Mouse (Mus musculus) adrenal gland, adult 8-10 months (tissue): ENCODE data around the gene Gatd1. TPM values are rescaled to one million over a fixed set of nuclear protein-coding genes. Genes with fewer than 3 reads are reported as not detected.
A peak's percentile ranks its signal among the peaks of the same experiment; 100 is the strongest.

Experiments used
- DNase-seq: peaks from one replicate; pipeline ENCODE4 v3.0.0; 2022
- total RNA-seq, 4 experiments: library from RNA; stranded (reverse); gene quantifications; 2 replicates each; pipeline ENCODE4 v1.2.4; 2022

Gatd1 gene
- total RNA-seq, 4 experiments from 2014 or later: 38.9 to 52.2 (median 47.6) TPM

DNA sequence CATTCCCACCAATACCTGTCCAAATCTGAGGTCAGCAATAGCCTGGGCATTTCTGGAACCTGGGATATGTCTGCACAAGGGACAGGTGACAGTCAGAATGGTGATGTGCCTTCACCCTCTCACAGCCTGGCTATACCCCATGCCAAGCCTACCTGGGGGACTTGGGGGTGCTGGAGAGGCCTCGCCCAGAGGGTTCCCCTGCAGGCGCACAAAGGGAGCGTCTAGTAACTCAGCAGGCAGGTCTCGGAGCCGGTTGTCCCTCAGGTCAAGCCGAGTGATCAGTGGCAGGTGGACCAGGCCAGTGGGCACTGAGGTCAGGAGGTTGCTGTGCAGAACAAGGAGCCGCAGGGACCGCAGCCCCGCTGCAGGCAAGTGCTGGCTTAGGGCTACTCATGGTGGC, 27.5 kb upstream of the Gatd1 start:
- no peak for DNase-seq

DNA sequence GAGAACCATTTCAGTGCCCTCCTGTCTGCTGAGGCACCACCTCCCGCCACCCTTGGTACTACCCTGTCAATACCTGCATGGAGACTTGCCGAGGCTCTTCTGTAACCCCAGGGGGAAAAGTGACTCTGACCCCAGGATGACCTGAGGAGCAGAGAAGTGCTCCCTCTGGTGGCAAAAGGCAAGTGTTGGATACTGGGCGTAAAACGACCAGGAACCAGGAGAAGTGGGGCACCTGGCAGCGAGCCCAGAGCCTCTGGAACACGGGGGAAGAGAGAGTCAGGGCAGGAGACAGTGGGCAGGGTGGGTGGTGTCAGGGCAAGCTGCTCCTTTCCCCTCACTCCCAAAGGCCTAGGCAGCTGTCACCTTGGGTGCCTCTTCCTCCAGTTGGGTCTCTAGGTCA, 26.7 kb upstream of the Gatd1 start:
- peak; percentile 47 for DNase-seq

DNA sequence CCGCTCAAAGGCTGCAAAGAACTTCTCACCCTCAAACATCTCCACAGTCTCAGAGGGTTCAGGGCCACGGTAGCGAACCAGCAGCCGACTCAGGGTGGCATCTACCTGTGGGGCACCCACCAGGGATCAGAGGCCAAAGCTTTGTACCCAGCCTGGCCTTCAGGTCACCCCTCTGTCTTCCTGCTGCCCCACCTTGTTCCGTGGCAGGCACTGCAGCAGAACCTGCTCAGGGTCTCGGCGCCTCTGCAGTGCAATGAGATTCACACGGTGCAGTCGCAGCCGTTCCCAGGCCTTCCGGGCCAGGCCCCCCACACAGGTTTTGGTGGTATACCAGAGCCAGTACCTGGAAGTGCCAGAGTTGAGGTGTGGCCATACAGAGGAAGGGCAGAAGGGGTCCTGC, 25.9 kb upstream of the Gatd1 start:
- DNase-seq: no peak

DNA sequence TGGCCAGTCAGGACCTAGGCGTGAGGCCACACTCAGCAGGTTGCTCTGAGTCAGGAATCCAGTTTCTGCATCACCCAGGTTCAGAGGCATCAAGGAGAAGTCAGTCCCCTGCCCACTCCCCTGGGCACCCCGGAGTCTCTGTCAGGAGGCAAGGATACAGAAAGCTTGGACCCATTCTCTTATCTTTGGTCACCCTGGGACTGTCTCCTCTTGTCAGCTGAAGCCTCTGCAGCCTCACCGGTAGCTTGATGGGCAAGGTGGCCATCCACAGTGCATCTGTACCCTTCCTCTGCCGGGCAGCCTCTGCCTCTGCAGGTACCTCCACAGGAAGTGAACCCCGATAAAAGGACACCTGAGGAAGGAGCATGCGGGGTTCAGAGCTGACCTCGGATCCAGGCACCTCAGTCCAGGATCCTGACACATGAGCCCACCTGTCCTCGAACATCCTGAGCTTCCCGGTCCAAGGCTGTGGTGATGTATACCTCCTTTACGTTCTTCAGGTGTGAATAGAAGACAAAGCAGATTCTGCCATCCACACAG, 25.3 kb upstream of the Gatd1 start:
- DNase-seq: no peak

DNA sequence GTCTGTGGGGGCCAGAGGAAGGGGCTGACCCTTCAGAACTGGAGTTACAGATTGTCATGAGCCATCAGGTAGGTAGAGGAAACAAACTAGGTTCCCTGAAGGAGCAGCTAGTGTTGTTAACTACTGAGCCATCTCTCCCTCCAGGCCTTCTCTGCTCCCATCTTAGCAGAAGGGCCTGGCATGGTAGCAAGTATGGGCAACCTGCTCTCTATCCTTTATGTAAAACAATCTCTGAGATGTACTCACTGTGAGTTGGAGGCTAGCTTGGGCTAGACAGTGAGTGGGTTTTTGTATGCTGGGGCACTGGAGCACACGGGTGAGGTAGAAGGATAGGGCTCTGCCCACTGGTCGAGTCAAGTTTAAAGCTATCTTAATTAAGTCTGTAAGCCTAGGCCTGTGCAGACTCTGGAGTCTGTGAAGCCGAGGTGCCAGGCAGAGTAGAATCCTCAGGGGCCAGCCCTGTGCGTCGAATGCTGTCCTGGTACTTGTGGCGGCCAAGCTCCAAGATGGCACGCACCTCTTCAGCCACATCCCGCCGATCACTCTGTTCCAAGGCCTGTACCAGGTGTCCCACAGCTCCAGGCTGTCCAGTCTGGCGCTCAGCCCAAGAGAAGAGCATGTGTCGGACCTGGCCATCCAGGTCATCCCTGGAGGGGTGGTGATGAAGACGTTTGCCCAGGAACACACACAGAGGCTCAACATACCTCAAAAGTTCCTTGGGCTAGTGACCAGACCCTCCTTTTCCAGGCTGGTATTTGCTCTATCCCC, 24.4 kb upstream of the Gatd1 start:
- no peak for DNase-seq

DNA sequence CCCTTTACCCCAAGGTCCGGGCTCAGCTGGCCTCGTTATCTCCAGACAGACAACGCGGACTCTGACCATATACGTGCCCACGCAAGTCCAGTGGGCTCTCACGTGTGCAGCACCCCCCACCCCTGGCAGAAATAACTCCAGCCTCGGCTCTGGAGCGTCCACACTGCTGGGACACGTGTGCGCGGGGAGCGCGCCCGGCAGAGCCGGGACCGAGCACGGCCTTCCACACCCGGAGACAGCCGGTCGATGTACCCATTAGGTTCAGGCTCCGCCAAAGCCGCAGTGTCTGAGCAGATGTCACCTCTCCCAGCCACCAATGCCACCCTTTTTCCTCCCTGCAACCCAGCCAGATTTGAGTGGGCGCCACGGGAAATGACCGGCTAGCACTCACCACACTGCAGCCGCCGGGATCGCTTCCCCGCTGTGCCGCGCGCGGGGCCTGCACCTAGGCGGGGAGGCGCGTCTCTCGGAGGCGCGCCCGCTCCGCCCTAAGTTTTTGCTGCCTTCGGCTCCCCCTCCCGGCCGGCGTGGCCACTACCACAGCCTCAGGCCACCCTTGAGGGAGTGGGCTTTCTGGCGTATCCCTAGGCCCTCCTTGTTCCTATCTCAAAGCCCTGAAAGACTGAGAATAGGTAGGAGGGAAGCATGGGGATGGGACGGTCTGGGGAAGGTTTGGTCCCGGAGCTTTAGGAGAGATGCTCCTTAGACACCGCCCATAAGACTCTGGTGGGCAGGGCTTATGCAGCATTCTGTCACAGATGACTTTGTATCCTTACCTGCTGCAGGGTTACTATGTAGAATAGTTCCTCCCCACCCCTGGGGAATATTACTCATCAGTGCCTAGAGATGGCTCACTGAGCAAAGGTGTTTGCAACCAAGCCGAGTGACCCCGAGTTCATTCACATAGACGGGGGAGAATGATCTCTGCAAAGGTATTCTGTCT, 23.5 kb upstream of the Gatd1 start, which contains the start of gene Slc25a22:
TSS of gene Slc25a22 (minus strand) at position 715 of the 943 bp plus-strand sequence.
- peak; percentile 71 for DNase-seq

DNA sequence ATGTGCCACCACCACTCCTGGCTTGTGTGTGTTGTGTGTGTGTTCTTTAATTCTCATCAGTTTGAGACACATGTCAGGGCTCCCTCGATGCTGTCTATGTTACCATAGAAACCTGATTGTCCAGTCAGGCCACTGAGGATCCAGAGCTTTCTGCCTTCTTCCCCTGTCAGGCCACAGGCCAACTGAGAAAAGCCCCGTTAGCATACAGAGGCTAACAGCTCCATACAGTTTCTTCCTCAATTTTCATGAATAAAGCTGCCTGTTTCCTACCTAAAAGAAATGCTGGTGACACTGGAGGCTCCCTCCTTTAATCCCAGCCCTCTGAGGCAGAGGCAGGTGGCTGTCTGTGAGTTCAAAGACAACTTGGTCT, 22.6 kb upstream of the Gatd1 start:
- DNase-seq: no peak

DNA sequence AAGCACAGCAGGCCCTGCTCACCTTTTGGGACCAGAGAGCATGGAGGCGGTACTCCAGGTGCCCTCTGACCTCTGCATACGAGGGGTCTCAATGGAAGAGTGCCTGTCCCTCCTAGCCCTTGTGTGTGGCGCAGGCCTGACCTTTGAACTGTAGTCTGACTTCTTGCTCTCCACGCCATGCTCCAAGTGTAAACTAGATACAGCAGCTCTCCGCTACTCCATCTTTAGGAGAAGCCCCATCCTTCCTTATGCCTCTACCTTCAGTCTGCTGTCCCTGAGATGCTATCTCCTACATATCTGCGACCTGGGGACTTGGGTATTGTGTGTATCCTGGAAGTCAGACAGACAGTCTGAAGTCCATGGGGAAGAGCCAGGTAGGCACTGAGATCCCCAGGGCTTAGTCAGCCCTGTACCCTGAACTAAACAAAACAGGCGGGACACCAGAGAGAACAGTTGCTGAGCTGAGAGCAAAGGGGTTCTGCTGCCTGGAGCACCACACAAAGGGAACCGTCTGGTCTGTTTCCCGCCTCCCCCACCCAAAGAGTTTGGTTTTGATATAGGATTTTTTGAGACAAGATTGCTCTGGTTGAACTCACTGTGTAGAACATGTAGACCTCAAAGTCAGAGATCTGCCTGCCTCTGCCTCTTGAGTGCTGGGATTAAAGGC, 22.1 kb upstream of the Gatd1 start:
- no peak for DNase-seq

DNA sequence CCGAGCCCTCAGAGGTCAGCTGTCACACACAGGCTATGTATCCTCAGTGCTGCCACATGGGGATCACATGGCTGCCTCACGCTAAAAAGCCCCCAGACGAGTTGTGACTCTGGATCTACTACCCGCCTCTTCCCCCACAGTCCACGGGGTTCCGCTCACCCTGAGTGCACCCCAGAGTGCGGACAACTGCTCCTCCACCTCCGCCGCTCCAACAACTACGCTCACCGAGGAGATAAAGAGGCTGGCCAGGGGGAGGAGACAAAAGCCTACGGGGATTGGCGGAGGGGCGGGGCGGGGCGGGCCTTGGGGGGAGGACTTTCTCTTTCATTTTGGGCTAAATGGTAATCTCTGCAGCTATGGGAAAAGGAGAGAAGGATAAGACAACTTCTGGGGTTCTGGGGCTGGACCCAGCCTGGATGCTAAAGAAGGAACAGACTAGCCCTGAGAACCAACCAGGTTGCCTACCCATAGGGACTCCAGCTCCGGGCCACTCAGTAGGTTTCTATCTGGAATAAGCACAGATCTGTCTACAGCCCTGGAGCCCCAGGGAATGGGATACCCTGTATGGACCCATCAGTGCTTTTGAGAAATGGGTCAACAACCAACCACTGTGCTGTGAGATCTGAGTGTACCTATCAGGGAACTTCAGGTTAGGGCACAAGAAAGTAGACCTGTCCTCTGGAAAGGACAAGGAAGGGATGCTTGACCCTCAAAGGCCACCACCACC, 21.4 kb upstream of the Gatd1 start:
- DNase-seq: no peak

DNA sequence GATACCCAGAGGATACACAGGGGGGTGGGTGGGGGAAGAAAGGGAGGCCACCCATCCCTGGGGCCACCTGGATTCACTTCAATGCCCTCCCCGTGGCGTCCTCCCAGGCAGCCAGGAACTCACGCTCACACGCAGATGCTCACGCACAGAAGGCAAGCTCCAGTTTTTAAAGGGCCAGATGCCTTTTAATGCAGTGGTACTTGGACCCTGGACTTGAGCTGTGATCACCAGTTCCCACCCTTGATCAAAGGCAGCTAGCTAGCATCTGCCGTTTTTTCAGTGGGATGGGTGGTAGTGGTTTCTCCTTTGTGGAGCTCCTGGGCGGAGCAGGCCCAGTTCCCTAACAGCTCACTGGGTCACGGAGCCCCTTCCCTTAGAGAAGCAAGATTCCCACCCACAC, 20.5 kb upstream of the Gatd1 start:
- DNase-seq: no peak

DNA sequence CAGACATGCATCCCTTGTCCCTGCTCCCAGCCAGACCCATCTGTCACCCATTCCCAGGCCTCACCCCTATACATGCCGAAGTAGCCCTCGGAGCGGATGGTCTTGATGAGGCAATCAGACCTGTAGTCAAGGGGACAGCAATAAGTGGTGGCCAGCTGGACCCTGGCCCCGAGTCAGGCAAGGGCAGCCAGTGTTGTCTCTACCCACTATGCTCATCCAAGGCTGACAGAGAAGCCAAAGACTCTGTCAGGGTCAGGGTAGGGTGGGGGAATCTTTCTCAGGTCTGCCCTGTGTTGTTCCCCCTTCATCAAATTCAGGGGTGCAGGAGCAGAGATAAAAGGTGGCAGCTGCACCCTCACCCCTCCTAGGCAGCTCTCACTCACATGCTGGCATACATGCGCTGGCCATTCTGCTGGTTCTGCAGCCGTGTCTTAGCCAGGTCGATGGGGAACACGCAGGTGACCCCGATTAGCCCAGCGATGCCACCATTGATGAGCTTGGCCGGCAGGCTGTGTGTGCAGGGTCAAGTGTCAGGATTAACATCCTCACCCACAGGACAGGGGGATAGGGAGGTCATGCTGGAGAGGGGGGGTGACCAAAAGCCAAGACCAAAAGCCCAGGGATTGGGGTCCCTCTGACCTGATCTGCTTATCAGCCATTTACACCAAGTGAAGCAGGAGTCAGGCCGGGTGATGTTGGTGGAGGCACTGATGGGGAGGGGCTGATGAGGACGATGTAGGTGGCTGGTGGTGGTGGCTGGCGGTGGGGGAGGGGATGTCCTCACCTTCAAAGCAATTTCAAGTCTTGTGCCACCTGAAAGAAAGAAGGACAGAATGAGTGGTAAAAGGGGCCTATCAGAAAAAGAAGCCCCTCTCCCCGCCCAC, 19.8 kb upstream of the Gatd1 start:
- no peak for DNase-seq

DNA sequence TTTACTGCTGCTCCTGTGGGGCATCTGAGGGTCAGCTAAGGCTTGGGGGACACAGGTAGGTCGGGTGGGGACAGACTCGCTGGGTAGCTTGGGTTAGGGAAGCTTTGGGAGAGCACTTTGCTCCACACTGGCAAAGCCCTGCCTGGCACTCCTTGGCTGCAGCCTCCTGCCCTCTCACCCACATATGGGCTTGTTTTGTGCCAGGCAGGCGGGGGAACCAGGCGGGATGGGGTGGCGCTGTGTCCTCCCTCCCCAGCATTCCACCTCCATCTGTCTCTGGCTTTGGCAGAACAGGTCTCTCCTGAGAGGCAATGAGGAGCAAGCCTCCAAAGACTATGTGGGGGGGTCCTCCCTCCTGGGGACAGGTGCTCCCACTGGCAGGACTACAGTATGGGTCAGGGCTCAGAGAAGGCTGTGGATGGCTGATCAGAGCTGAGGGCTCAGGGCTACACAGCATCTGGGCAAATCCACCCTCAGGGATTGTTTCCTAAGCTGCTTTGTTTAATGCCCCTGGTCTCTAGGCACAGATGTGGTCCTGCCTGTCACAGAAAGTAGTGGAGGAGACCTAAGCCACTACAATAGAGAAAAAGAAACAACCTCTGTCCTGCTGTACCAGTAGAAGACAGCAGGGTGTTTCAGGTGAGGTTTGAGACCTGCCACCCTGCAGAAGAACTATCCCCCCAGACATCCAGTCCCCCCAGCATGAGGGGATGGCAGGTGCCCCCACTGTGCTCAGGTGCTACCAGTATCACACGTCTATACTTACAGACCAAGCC, 19.0 kb upstream of the Gatd1 start:
- DNase-seq: no peak

DNA sequence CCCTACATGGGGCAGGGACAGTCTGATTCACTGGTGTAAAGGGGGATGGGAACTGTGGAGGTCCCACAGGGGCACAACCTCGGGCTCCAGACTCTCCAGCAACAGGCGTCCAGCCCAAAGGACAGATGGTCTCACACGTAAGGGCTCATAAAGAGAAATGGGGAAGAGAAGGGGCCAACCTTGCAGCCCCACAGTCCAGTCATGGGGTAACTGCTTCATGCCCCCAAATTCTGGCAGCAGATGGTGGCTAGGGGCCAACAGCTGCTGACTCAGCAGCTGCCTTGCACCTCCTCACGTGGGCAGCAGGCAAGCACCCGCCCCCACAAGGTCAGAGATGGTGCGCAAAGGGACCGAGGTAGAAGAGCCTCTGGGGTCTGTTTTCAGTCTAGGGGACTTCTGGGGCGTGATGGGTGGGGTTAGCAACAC, 18.3 kb upstream of the Gatd1 start:
- DNase-seq: peak; percentile 79

DNA sequence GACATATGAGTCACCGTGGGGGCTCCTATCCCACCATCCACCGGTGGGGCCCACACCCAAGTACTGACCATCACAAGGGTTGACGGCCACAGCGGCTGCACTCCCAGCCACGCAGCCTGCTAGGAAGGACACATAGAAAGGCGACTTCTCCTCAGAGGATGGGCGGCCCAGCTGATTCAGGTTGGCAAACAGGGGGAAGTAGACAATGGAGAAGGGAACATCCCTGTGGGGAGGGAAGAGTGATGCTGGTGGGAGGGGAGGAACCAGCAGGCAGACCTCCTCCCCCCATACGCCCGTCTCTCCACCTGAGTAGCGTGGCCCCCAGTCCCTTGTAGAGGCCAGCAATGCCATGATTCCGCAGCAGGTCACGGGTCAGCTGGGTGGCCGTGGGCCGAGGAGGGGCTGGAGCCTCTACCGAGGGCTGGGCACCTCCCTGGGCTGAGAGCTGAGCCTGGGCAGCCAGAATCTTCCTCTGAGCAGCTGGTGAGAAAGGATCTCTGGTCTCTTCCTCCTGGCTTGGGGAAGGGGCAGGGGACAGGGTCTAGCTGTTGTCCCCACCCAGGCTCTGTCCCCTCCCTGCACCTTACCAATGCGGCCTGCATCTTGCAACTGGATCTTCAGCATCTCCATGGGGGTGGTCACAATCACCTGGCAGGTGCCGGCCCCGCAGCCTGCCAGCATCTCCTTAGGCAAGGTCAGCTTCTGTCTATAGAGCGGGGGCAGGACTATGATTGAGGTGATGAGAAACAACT, 17.7 kb upstream of the Gatd1 start:
- DNase-seq: no peak

DNA sequence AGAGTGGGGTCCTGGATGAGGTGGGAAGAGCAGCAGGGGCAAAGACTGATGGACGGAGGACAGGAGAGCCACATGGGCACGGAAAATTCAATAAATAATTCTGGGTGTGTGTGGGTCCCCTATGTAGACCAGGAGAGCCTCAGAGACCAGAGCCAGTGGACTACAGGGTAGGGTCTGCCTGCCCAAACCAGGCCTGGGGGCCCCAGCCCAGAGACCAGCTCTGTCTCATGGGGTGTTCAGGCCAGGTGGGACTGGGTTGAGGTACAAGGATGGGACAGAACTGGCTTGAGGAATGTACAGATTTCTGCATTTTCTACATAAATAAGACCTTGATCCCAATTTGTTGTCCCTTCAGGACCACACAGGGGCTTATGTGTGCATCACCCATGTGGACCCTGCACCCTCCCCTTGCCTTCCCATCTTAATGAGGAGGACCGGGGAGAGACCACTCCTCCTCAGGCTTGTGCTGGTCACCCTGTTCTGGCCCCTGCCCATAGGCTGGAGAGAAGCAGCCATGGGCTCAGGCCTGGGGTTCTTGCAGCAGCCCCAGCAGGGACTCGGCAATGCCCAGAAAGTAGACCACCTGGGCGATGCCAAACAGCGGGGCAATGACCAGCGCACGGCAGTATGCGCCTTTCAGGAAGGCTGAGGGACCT, 16.8 kb upstream of the Gatd1 start:
- DNase-seq: no peak

DNA sequence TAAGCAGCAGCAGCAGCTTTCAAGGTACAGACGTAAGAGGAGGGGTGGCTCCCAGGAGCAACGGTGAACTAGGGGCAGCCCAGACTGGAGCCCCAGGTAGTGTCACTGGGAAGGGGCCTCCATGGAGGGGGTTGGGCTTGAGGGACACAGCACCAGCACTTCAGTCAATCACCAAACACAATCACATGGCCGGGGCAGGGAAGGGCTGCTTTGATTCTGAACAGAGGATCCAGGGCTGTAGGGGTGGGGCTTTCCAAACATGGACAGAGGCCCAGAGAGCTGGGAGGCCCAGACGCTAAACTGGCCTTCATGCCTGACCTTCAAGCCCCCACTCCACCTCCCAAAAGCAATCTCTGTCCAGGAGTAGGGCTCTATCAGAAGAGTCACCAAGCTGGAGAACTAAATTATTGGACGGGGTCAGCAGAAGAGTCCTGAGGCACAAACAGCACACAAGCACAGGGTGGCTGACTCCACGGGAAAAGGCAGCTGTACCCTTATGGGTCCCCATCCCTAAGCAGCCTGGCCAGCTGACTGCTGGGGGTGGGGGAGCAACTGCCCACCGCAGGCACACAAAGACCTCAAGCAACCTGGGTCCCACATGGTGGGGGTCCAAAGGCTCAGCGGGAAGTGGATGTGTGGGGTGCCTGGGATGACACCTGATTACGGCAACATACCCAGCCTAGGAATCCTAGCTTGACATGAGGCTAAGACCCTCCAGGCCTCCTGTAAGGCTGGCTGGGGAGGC, 16.1 kb upstream of the Gatd1 start:
- no peak for DNase-seq

DNA sequence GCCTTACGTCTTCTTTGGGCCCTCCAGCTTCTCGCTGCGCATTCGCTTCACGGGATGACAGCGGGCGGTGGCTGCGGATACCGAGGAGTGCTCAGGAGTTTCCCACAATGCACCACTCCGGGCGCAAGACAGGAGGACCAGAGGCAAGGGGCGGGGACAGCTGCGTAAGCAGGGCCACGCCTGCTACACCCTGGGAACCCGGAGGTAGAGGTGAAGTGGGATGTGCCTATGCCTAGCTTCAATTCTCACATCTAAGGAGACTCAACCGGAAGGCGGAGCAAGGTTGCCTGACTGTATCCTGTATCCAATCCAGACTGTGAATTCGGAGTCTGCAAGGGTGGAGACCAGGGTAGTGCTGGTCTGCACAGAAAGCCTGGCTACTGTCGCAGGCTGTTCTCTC, 15.4 kb upstream of the Gatd1 start, which contains the start of gene Cend1:
TSS of gene Cend1 (minus strand) at position 182 of the 400 bp plus-strand sequence.
- no peak for DNase-seq

DNA sequence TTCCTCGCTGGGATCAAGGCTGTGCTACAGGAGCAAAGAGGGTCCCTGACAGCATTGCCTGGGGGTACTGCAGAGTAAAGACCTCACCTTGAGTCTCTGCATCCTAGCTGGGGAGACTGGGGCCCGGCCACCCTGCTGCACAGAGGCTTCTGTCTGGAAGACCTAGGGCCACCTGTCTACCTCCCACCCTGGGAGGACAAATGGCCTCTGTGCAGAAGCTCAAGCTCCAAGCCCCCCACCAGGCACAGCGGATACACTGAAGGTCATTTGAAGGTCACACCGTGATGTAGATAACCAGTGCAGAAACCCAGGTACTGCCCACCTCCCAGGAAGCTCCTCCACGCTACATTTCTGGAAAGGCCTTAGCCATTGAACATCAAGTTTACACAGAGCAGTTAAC, 14.8 kb upstream of the Gatd1 start:
- DNase-seq: no peak
